Mouse (Mus musculus) lung, postnatal 0 days (tissue): Measurements from ENCODE around the gene Gm2056. TPM values are rescaled to one million over a fixed set of nuclear protein-coding genes. Genes with fewer than 3 reads are reported as not detected.
"Not testable (repeated sequence)": the region's sequence is repeated elsewhere in the genome, so short reads cannot be mapped to it uniquely, and the experiment has no call there.

ENCODE experiments used
- ATAC-seq: fragments of 200-750 bp; cut with Nextera tagmentation; 2 replicates; pipeline ENCODE4 v1.8.0; 2017; ENCODE audit warnings: moderate library complexity
- DNase-seq: peaks from one replicate; pipeline ENCODE4 v3.0.0-alpha.2; 2016; ENCODE audit warnings: low spot score
- H3K27ac ChIP-seq: fragments of 300-500 bp; sonication (generic); 2 replicates; pipeline ENCODE4 v1.5.1; 2014; ENCODE audit warnings: antibody characterized with exemption, mild to moderate bottlenecking, low read length, mixed read lengths
- H3K27me3 ChIP-seq: fragments of 300-500 bp; sonication (generic); replicated peaks from 2 replicates; pipeline ENCODE4 v1.6.1; 2014; ENCODE audit warnings: low read length, mixed read lengths; ENCODE audit not compliant: insufficient read depth
- H3K36me3 ChIP-seq: fragments of 300-500 bp; sonication (generic); 2 replicates; pipeline ENCODE4 v1.6.1; 2014; ENCODE audit warnings: low read length, mixed read lengths; ENCODE audit not compliant: insufficient read depth
- H3K4me1 ChIP-seq: fragments of 300-500 bp; sonication (generic); 2 replicates; pipeline ENCODE4 v1.6.1; 2014; ENCODE audit warnings: antibody characterized with exemption, low read depth, low read length, mixed read lengths; ENCODE audit not compliant: insufficient read depth
- H3K4me2 ChIP-seq: fragments of 300-500 bp; sonication (generic); replicated peaks from 2 replicates; pipeline ENCODE4 v1.6.1; 2014; ENCODE audit warnings: low read depth, mild to moderate bottlenecking, low read length, moderate library complexity, mixed read lengths
- H3K4me3 ChIP-seq: fragments of 300-500 bp; sonication (generic); 2 replicates; pipeline ENCODE4 v1.5.1; 2014; ENCODE audit warnings: low read depth, low read length
- H3K9ac ChIP-seq: fragments of 300-500 bp; sonication (generic); replicated peaks from 2 replicates; pipeline ENCODE4 v1.6.1; 2014; ENCODE audit warnings: low read depth, mild to moderate bottlenecking
- H3K9me3 ChIP-seq: fragments of 300-500 bp; sonication (generic); 2 replicates; pipeline ENCODE4 v1.6.1; 2016; ENCODE audit warnings: low read length, mixed read lengths
- WGBS: fragments of 180-500 bp; shearing (Covaris S2); extraction: QIAGEN DNeasy Blood & Tissue Kit; methylation state at CpG from one replicate; pipeline ENCODE4 v1.1.7; 2014; 5-methylcytosine and 5-hydroxymethylcytosine counted together
- polyA plus RNA-seq: library from polyadenylated mRNA; unstranded; fragments of >200 nt; fragmentation: Nextera tagmentation; extraction: Ambion mirVana; gene quantifications from 2 replicates; pipeline ENCODE4 v1.2.1, GENCODE M21; 2015

Gene Gm2056
- polyA plus RNA-seq, result not detected in 2 replicates

GRCm38 (mm10) chr12:88026704-88027103, at the start of gene Gm2056:
Gene Gm2056 (plus strand): TSS chr12:88027004.
- 73% methylated on average over 1 of the region's 1 CpGs for WGBS
- not testable (repeated sequence) for H3K9me3 ChIP-seq, H3K4me3 ChIP-seq, H3K36me3 ChIP-seq, DNase-seq, H3K27me3 ChIP-seq, ATAC-seq, H3K27ac ChIP-seq, H3K4me1 ChIP-seq, H3K4me2 ChIP-seq, H3K9ac ChIP-seq

- not testable (repeated sequence) for H3K9ac ChIP-seq, H3K27me3 ChIP-seq, H3K4me1 ChIP-seq, H3K4me3 ChIP-seq, H3K36me3 ChIP-seq, H3K4me2 ChIP-seq, ATAC-seq, DNase-seq, H3K27ac ChIP-seq, H3K9me3 ChIP-seq
Measured at GRCm38 (mm10) chr12:87984000-87984399, 42.8 kb upstream of the Gm2056 start.

GRCm38 (mm10) chr12:88004118-88004517, 22.7 kb upstream of the Gm2056 start:
- H3K27ac ChIP-seq, ATAC-seq: not testable (repeated sequence)

GRCm38 (mm10) chr12:88011548-88011947, 15.3 kb upstream of the Gm2056 start, which contains the start of gene Gm2075:
Gene Gm2075 (plus strand): TSS chr12:88011848.
- not testable (repeated sequence) for H3K36me3 ChIP-seq, H3K27me3 ChIP-seq, H3K9me3 ChIP-seq, H3K4me2 ChIP-seq, H3K4me3 ChIP-seq, DNase-seq, H3K27ac ChIP-seq, H3K4me1 ChIP-seq, H3K9ac ChIP-seq, ATAC-seq
- WGBS, result no CpG with 5 or more reads among the region's 1 CpGs

More at GRCm38 (mm10) chr12:88004118-88004517, 22.7 kb upstream of the Gm2056 start:
- 60% methylated on average over 3 of the region's 3 CpGs for WGBS
- DNase-seq, H3K4me3 ChIP-seq, H3K9me3 ChIP-seq, H3K27me3 ChIP-seq, H3K4me2 ChIP-seq, H3K4me1 ChIP-seq, H3K9ac ChIP-seq, H3K36me3 ChIP-seq: not testable (repeated sequence)

- 80% methylated on average over 2 of the region's 2 CpGs for WGBS
- not testable (repeated sequence) for H3K9ac ChIP-seq, ATAC-seq, DNase-seq, H3K36me3 ChIP-seq, H3K27ac ChIP-seq, H3K4me1 ChIP-seq, H3K9me3 ChIP-seq, H3K4me3 ChIP-seq, H3K4me2 ChIP-seq, H3K27me3 ChIP-seq
Measured at GRCm38 (mm10) chr12:88018671-88019070, 8.1 kb upstream of the Gm2056 start, which contains the start of gene Gm6803. Gene Gm6803 (minus strand): TSS chr12:88018771.

- not testable (repeated sequence) for H3K9ac ChIP-seq
Measured at GRCm38 (mm10) chr12:88032250-88032649, 5.4 kb downstream of the Gm2056 start.

GRCm38 (mm10) chr12:88039062-88039461, 12.3 kb downstream of the Gm2056 start:
- H3K4me3 ChIP-seq, ATAC-seq, H3K27me3 ChIP-seq, H3K9ac ChIP-seq, H3K36me3 ChIP-seq, H3K27ac ChIP-seq, H3K4me1 ChIP-seq, H3K4me2 ChIP-seq, DNase-seq, H3K9me3 ChIP-seq: not testable (repeated sequence)

More at GRCm38 (mm10) chr12:88032250-88032649, 5.4 kb downstream of the Gm2056 start:
- not testable (repeated sequence) for ATAC-seq, H3K27ac ChIP-seq, H3K4me3 ChIP-seq, H3K4me2 ChIP-seq, H3K36me3 ChIP-seq, DNase-seq, H3K4me1 ChIP-seq, H3K27me3 ChIP-seq, H3K9me3 ChIP-seq
- 89% methylated on average over 5 of the region's 5 CpGs for WGBS

GRCm38 (mm10) chr12:88039703-88040102, 12.9 kb downstream of the Gm2056 start:
- H3K4me1 ChIP-seq, H3K4me2 ChIP-seq, DNase-seq, H3K36me3 ChIP-seq, ATAC-seq, H3K27ac ChIP-seq, H3K4me3 ChIP-seq, H3K9me3 ChIP-seq, H3K27me3 ChIP-seq, H3K9ac ChIP-seq: not testable (repeated sequence)
- 84% methylated on average over 1 of the region's 1 CpGs for WGBS

- not testable (repeated sequence) for H3K9me3 ChIP-seq, H3K36me3 ChIP-seq, H3K4me2 ChIP-seq, H3K27ac ChIP-seq, H3K4me3 ChIP-seq, ATAC-seq, H3K4me1 ChIP-seq, H3K9ac ChIP-seq, DNase-seq, H3K27me3 ChIP-seq
- 69% methylated on average over 1 of the region's 1 CpGs for WGBS
Measured at GRCm38 (mm10) chr12:88045226-88045625, 18.4 kb downstream of the Gm2056 start.
